Mouse (Mus musculus) B cell, adult 2 months (primary cell): ENCODE data around the gene Ppp2r5b.

Experiments
- DNase-seq, 2 experiments: peaks; one replicate each; pipeline ENCODE4 v3.0.0; 2022

Gene Ppp2r5b

DNA sequence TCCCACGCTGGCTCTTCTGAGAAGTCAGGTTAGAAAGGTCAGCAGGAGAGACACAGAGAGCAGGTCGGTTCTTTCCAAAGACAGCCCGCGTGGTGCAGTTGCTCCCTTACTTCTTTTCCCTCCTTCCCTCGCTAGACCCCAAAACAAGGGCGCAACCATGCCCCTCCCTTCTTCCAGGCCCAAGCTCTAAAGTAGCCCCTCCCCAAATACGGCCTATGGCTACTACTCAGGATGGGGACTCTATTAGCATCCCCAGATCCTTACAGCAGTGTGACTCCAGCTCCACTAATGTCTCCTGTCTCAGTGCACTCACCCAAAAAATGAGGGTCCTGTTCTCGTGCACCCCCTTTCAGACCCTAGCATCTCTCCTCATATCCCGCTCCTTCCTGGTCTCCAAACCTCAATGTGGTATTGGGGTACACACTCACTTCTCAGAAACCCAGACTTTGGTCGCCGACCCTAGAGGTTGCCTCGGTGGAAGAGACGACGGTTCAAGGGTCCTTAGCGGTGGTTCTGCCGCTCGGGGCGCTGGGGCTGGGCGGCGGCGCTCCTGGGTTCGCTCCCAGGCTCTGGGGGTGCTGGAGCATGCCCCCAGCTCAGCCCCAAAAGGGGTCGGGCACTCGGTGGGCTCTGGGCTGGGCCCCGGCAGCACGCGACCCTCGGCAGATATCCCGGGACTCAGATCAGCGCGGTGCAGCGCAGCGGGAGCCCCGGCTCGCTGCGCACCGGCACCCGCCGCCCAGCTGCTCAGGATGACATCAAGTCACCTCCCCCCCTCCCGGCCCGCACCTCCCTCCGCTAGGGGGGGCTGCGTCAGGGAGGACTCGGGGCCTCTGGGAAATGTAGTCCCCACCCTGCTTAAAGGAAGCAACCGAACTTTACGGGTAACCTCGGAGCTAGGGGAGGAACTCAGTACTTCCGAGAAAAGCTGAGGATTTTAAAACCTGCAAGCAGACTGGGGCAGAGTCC lies at the start of gene Ppp2r5b:
Ppp2r5b (minus strand) TSS at position 789 of the 969 bp plus-strand sequence.
- peak; percentile 96 to 97 for DNase-seq

DNA sequence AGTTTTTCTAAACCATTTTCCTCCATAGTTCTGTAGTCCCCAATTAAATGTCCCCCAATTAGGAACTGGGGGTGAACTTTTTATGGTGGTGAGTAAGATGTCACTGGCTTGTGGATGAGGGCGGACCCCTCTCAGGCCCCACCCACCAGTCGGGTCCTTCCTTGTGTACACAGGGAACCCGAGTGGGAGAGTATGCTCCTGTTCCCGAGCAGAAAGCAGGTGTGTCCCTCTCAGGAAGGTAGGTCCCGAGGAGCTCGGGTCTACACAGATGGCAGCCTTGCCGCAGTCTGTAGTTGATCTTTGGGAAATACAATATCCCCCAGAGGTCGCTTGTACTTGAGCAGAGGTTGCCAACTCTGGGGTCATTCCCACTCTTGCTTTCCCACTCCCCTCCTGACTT lies 49.6 kb upstream of the Ppp2r5b start:
- DNase-seq, result no peak

DNA sequence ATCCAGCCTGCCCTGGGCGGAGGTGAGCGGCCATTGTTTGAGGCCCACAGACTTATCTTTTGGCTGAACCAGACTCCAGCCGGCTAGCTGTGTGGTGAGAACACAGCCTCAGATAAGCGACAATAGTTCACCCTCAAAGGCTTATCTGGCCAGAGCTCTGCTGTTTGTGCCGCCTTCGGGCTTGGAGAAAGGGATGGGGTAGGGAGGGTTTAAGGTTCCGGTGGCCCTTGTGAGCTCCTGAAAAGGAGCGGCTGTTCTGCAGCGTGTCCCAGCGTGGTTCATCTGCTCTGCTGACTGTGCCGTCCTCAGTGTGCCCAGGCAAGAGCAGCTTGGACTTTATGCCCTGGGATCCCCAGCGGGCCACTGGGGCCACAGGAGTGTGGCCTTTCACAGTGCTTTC lies 48.8 kb upstream of the Ppp2r5b start:
- no peak for DNase-seq

DNA sequence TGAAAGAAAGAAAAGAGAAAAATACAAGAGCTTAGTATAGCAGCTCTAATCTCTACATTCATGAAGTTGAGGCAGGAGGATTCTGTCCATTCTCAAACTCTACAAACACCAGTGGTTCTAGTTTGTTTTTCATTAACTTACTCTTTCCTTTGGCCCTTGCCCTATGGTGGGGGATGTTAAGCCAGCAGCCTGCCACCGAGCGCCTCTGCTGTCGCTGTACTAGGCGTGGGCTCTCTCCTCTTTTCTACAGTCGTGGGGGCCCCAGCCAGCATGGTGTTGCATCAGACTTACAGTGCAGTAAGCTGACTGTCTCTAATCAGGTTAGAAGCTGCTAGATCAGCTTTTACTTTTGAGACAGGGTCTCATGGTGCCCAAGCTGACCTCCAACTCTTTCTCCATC lies 47.3 kb upstream of the Ppp2r5b start:
- DNase-seq, result no peak

DNA sequence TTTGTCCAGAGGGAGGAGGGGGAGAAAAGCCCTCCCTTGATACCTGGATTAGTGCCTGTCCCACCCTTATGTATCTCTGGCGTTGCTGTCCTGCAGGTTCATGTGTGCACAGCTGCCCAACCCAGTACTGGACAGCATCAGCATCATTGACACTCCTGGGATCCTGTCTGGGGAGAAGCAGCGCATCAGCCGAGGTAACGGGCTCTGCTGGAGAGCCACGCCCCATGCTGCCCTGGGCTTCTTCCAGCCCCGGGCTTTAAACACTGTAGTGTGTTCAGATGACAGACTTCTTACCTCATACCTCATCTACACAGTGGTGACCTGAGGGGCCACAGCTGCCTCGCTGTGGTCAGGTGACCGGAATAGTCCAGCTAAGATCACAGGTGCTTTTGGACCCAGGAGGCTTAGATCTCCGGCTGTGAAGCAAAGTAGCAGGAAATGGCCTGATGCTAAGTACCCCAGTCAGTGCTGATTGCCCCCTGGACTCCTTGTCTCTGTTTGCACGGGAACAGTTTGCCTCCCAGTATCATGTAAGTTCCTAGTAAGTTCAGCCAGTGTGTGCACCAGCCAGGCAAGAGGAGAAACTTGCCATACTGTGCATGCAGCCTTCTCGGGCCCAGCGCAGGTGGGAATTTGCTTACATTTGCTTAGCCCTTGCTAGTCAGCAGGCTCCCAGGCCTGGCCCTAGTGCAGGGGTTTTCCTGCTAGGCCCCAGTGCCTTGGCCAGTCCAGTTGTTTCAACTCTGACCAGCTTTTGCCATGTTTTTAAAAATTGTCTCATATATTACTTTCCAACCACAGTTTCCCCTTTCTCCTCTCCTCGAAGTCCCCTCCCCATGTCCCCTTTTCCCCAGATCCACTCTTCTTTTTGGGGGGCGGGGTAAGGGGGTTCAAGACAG lies 45.7 kb upstream of the Ppp2r5b start:
- DNase-seq, result no peak

DNA sequence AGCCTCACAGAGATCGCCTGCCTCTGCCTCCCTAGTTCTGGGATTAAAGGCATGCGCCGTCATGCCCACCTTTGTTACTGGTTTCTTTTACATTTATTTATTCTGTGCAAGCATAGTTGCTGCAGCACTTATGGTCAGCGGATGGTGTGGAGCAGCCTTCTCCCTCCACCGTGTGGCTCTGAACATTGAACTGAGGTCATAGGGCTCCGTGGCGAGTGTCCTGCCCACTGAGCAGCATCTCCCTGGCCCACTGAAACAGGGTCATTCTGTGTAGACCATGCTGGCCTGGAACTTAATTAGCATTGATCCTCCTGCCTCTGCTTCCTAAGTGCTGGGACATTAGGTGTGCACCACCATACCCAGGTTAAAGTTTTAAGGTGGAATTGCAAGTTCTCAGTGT lies 44.9 kb upstream of the Ppp2r5b start:
- DNase-seq, result no peak

DNA sequence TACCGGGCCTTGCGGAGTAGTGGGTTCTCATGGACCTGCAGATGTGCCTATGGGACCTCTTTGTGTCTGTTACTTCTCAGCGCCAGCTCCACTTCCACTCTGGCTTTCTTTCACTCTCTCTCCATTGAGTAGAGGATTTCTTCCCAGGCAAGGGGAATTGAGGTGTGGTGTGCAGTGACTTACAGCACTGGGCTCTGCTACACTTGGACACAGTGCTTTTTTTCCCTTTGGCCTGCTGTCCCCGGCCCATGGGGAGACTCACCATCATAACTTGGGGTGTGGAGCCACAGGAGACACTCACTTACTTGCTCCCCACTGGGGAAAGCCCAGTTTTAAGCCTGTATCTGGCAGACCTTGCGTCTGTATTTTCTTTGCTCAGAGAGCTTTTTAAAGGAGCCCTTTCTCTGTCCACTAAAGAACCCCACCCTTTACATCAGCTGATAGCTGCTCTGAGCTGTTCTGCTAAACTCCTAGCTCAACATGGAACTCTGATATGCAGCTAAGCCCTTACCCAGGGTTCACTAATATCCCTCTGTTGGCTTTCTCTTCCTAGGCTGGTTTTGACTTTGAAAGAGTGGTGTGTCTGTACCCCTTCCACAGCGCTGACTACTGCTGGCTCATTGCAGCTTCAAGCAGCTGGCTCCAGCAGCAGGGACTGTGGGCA lies 43.9 kb upstream of the Ppp2r5b start:
- DNase-seq, result no peak

DNA sequence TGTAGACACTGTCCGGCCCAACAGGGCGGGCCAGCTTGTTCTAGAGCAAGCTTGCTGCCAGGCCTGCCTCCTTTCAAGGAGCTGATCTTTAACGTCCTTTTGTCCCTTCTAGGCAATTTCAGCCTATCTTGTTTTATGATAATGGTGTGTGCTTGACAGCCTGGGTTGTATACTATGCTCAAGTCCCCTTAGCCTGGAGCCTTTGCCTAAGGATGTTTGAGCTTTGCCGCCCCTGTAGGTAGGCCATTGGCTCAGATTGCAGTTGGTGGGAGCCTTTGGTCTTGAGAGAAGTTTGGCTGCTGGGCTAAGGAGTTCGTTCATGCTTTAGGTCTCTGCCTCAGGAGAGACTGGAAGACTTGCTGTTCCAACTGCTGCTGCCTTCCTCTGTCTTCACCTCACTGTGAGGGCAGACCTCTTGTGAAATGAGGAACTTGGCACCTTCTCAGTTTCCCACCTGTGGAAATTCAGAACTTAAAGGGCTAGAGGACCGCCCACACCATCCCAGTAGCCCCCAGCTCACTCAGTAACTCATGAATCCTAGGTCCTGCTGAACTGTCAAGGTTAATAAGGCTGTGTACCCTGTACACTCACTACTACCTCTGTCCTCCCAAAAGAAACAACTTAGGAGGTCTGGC lies 42.9 kb upstream of the Ppp2r5b start:
- no peak for DNase-seq

DNA sequence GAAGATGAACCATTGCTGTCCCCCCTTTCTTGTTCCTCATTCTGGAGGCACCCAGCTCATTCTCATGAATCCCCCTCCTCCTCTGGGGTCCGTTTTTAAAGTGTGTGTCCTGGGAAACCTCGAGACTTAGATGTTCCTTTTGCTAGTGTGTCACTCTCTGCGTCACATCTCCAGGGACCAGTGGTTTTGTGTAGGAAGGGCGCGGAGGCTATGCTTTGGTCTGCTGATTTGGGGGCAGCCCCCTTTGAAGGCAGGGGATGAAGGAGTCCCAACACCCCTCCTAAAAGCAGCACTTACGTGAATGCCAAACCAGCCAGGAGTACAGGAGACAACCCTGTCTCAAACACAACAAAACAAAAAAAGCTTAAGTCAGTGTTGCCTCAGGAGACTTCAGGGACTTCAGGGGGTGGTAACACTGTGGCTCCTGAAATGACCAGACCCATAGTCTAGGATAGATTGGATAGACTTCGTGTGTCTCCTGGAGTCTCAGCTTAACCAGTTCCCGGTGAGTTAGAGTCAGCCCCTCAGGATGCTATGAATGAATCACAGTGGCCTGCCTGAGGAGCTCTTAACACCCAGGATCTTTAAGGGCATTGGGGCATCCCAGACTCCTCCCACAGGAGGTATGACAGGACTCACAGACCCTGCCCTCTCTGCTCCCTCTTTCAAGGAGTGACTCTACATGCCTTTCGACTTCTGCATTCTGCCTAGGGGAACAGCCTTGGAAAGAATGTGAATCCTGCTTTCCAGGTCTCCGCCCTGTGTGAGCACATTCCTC lies 42.2 kb upstream of the Ppp2r5b start:
- DNase-seq, result peak; percentile 80 to 81

DNA sequence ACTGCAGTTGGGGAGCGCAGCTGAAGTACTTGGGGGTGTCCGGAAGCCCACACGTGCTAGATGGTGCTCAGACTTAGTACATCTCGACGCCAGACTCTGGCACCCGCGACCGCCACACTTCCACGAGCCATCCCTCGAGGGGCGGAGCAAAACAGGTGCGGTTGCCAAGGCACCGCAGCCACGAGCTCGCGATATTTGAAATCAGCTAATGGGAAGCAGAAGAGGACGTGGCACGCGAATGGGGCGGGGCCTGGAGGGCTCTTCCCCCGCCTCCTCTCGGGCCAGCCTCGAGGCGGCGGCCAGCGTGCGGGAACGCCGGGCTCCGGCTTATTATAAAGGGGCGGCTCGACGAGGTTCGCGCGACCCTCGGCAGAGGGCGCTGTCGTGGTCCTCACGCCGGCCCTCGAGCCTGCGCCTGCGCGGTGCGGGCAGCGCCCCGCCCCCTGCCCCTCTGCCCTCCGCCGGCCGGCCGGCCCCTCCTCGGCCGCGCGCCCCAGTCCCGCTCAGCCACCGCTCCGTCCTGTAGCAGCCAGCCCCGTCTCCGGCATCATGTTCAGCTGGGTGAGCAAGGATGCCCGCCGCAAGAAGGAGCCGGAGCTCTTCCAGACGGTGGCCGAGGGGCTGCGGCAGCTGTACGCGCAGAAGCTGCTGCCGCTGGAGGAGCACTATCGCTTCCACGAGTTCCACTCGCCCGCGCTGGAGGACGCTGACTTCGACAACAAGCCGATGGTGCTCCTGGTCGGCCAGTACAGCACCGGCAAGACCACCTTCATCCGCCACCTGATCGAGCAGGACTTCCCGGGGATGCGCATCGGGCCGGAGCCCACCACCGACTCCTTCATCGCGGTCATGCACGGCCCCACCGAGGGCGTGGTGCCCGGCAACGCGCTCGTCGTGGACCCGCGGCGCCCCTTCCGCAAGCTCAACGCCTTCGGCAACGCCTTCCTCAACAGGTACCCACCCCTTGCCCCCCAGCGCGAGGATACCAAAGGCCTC lies 41.1 kb upstream of the Ppp2r5b start, which contains the start of gene Ehd1:
Ehd1 (plus strand) TSS at position 300 of the 996 bp plus-strand sequence.
- DNase-seq, result peak; percentile 98

DNA sequence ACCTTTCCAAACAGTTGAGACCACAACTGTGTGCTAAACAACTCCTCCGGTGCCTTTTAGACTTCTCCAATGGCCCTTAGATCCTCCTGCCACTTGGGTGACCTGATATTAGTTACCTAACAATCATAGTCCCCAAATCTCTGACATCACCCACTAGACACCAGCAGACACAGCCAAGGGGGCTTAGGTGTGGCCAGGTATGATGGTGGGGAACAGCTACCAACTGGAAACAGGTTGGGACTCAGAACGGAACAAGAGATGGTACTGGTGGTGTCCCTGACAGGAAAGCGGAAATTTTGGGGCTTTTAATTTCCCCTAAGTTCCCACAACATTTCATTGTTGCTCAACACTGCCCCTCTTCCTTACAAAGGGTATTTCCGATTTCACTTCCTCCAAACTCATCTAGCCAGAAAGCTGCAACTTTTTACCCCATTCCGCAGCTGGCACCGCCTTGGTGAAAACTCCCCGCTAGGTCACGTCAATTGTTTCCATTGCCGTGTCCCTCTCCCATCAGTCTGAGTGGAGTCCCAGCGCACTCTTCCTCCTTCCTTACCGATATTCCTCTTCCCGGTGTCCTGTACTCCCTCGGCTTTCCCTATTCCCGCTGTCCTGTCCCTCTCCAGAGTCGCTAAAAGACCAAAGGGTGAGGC lies 40.2 kb upstream of the Ppp2r5b start:
- peak; percentile 81 to 84 for DNase-seq

DNA sequence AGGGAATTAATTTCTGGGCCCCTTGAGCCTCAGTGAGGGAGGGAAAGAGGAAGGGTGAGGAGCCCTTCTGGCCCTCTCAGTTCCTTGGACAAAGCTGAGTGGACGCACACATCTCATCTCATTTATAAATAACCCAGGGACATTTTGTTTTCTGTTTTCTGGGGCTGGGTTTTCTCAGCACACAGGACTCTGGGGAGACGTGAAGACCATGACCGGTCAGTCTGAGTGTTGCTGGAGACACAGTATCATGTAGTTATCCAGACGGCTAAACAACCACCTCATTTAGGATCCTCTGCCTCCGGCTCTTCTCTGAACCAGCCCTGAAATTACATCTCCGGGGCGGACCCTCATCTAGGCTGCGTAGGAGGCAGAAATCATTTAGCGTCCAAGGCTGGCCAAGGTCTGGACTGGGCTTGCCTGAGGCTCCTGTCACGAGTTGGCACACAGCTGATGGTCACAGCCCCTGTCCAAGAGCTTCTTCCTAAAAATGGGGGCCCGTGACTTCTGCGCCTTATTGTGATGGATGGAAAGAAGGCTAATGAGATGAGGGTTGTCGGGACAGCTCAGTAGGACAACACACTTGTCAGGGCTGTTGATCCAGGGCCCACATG lies 38.4 kb upstream of the Ppp2r5b start:
- DNase-seq, result no peak

DNA sequence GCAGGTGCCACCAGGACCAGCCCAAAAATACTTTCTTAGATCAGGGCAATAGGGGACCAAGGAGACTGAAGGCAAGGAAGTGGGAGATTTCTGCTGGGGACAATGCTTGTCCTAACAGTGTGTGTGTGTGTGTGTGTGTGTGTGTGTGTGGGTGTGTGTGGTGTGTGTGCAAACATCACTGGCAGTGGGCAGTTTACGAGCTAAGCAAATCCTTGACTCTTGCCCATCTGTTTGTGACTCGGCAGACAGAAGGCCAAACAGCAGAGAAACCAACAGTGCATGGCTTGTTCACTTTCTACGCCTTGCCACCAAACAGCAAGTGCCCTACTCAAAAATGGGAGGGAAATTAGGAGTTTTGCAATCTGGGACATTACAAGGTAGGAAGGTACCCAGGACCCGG lies 37.9 kb upstream of the Ppp2r5b start:
- no peak for DNase-seq

DNA sequence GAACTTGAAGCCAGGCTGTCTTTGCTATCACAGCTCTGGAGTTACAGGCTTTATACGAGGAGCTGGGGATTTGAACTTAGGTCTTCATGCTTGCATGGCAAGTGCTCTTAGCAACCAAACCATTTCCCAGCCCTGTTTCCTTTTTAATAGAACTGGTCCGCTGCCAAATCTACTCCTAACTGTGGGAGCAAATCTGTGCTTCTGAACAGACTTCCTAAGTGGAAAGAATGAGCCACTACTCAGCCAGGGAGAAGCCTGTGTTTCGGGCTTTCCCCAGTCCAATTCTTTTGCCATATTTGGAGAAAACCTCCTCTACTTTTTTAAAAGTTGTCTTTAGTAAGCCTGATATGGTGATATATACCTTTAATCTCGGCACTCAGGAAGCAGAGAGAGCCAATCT lies 37.1 kb upstream of the Ppp2r5b start:
- DNase-seq, result no peak

DNA sequence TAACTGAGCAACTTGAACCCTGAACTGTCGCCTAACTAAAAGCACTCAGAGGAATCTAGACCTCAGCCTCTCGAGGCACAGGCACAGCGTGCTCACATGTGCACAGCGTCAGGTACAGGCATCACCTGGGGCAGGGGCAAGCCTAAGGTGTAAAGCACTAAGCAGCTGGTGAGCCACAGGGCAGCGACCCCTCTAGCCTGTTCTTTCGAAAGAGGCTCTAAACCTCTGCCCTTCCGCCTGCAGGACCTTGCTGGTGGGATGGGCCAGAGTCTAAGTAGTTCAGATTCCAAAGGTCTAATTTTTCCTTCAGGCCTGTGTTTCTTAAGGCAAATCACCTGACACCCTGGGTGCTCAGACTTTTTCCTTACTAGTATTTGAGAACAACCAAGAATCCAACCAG lies 36.4 kb upstream of the Ppp2r5b start:
- no peak for DNase-seq

DNA sequence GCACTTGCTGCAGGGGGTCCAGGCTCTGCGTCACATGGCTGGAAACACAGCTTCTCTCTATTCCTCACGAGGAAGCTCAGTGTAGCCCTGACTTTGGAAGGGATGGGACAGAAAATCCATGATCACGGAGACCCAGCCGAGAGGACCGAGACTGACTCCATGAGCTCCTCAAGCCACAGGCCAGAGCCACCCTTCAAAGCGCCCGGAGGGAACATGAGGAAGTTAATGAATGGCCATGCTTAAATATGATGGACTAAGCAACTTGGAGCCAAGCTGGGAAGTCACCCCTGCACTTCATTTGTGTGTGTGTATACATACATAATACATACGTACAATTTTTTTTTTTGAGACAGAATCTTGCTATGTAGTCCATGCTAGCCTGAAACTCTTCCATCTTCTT lies 35.5 kb upstream of the Ppp2r5b start:
- no peak for DNase-seq

DNA sequence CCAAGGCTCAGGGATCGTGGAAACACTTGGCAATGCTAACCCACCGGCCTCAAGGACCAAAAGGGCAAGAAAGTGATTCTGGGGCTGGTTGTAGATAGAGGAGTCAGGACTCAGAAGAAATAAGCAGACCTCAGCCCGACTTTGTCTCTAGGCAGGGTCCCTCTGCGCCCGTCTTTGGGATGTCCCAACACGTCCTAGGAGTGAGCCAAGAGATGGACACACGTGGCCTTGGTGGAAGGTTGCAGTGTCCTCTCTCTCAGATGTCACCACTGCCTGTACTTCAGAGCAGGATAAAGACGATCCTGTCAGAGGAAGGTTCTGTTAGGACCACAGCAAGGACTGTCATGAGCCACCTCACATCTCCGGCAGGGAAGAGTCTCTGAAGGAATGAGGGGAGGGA lies 35.0 kb upstream of the Ppp2r5b start:
- DNase-seq, result no peak

DNA sequence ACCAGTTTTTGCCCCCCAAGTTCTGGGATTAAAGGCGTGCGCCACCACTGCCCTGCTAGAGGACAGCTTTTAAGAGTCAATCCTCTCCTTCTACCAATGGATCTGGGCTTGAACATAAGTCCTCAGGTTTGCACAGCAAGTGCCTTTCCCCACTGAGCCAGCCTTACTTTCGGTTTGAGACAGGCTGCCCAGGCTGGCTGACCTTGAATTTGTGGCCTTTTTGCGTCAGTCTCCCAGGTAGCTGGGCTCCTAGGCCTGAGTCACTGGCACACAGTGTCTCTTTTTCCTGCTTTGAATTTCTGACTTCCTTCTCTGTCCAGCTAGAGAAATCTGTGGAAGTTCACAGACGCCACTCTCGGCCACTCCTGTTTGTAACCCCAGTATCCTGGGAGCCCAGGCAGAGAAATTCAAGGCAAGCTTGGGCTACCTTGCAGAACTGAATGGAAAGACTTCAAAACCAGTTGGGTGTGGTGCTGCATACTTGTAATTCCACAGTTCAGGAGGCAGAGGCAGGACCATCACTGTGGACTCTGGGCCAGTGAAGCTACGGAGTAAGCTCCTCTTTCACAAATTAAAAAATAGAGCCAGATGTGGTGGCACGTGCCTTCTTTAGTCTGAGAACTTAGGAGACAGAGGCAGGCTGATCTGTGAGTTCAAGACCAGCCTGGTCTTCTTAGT lies 34.3 kb upstream of the Ppp2r5b start:
- DNase-seq, result no peak

DNA sequence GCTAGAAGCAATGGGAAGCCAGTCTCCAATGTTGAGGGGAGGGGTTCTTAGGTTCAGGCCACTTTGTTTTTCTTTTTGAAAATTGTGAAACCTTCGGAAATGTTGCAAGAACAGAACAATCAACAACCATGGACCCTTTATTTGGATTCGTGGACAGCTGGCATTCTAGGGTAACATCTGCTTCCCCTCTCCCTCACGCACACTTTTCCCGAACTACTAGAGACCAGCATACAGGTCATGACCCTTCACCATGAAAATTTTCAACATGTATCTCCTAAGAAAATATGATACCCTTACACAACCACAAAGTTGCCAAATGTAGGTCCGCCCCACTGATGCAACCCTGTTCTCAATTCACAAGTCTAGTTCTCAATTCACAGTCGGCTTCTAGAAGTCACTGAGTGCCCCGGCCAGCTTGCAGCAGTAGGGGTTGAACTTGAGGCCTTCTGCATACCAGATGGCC lies 33.0 kb upstream of the Ppp2r5b start:
- no peak for DNase-seq
